Mouse (Mus musculus) CH12.LX (cell line): ENCODE measurements at regions not wholly inside any gene's neighbourhood (a gene's known extent, or its start where the extent isn't known, plus 50 kb on each side); places are given as distances from the start of the nearest gene placed in this dataset.

Source experiments
- CHD1 ChIP-seq: IDR thresholded peaks from 2 replicates; pipeline ENCODE4 v1.6.1; 2012; ENCODE audit warnings: low read depth, low read length, improper control_type of control experiment, inconsistent platforms
- CHD2 ChIP-seq: IDR thresholded peaks from 2 replicates; pipeline ENCODE4 v1.6.1; 2011; ENCODE audit warnings: low read length, improper control_type of control experiment
- CTCF ChIP-seq, 2 experiments: IDR thresholded peaks in 1 of 2; conservative IDR thresholded peaks in 1 of 2; 2 replicates each; pipeline ENCODE4 v1.5.1; 2011 to 2012; ENCODE audit warnings: low read depth in 2 of 2, low read length in 2 of 2, improper control_type of control experiment in 1 of 2, inconsistent platforms in 1 of 2, mild to moderate bottlenecking in 1 of 2, moderate library complexity in 1 of 2
- E2F4 ChIP-seq: IDR thresholded peaks from 2 replicates; pipeline ENCODE4 v1.6.1; 2011; ENCODE audit warnings: low read depth, low read length, improper control_type of control experiment; ENCODE audit not compliant: insufficient replicate concordance
- EP300 ChIP-seq: IDR thresholded peaks from 2 replicates; pipeline ENCODE4 v1.6.1; 2011; ENCODE audit warnings: low read length, improper control_type of control experiment
- KAT2A ChIP-seq: IDR thresholded peaks from 2 replicates; pipeline ENCODE4 v1.6.1; 2012; ENCODE audit warnings: low read length, improper control_type of control experiment, inconsistent platforms; ENCODE audit not compliant: insufficient replicate concordance
- MEF2A ChIP-seq: IDR thresholded peaks from 2 replicates; pipeline ENCODE4 v1.6.1; 2014; ENCODE audit warnings: low read depth, mild to moderate bottlenecking, inconsistent platforms, low read length, improper control_type of control experiment, borderline replicate concordance
- ZMIZ1 ChIP-seq: IDR thresholded peaks from 2 replicates; pipeline ENCODE4 v1.6.1; 2012; ENCODE audit warnings: low read depth, mild to moderate bottlenecking, inconsistent platforms, low read length, improper control_type of control experiment

DNA sequence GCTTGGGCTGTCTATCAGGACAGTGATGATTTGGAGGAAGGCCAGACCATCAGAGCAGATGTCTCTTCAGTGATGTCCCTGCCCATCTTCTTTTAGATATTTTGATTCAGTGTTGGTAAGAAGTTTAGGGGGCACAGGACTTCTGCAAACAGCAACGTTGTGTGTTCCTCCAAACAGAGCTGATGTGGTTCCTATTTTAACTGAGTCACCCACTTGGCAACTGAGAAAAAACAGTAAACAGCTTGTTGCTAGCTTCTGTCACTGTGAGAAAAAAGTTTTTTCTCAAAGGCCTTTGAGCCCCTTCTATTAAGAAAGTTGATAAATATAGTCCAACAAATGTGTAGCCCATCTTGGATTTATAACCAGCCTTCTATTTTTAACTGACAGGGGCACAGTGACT is 209.3 kb upstream of the Dusp10 start:
- TF ChIP-seq CTCF (conservative IDR thresholded peaks at IDR 0.05 in 1 of 2, IDR thresholded peaks at IDR 0.05 in 1 of 2; ENCODE audit: low read depth in 2 of 2, low read length in 2 of 2): no peak
- TF ChIP-seq MEF2A: no peak
- no peak for TF ChIP-seq E2F4
- TF ChIP-seq ZMIZ1: no peak
- no peak for TF ChIP-seq KAT2A
- no peak for TF ChIP-seq CHD2
- no peak for TF ChIP-seq EP300
- TF ChIP-seq CHD1: no peak
